In the genomic region with DNA sequence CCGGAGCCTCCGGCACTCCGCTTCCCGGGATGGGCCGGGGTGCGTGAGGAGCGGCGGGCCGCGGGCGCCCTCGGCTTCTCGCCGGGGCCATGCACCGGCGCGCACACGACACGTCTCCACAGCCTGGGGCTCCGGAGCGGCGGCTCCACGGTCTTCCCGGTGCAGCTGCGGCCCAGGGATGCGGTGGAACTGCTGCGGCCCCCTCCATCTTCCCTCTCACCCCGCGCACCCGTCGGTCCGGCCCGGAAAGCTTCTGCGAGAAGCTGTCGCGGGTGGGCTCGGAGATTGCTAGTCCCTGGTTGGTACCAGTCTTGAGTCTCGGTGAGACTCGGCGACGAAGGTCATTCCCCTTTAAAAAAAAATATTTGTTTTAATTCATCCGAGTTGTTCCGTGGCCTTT, we compare ENCODE assay signal across 8 mouse cellular contexts. TPM values are rescaled to one million over a fixed set of nuclear protein-coding genes. Genes with fewer than 3 reads are reported as not detected.
DNase-seq lines count a peak whose midpoint lies in the region; ATAC-seq and TF ChIP-seq lines count a peak whose summit lies in the region.

No protein-coding gene starts in this region.

- H3K4me3 ChIP-seq in kidney, embryonic 14.5 days (ENCODE audit: low read length): peak overlapping the region; percentile 75
- H3K4me3 ChIP-seq in bone marrow, adult 2 months (replicated peaks; ENCODE audit: control insufficient read depth, low read depth, low read length): peak overlapping the region; percentile 9
- peak overlapping the region; percentile 72 for H3K4me3 ChIP-seq in forebrain, embryonic 15.5 days
- peak overlapping the region; percentile 58 to 61 for H3K4me3 ChIP-seq in liver, embryonic 14.5 days (ENCODE audit: insufficient read depth in 1 of 2, low read depth in 2 of 2, low read length in 2 of 2)
- H3K4me3 ChIP-seq in stomach, embryonic 16.5 days (replicated peaks; ENCODE audit: low read length): peak overlapping the region; percentile 88

- no peak for TF ChIP-seq EP300 in liver, embryonic 14.5 days (IDR thresholded peaks at IDR 0.05; ENCODE audit: low read depth)

- H3K4me1 ChIP-seq in kidney, embryonic 14.5 days (ENCODE audit: control insufficient read depth, insufficient read depth, low read length): peaks cover 9% of the 10 kb centered on the region
- no peaks in the 10 kb centered on the region for H3K4me1 ChIP-seq in bone marrow, adult 2 months (ENCODE audit: control insufficient read depth, insufficient read depth, low read length)
- peaks cover 20% of the 10 kb centered on the region for H3K4me1 ChIP-seq in forebrain, embryonic 15.5 days
- H3K4me1 ChIP-seq in liver, embryonic 14.5 days (replicated peaks; ENCODE audit: control insufficient read depth in 2 of 2, insufficient read depth in 2 of 2, low read length in 1 of 2): peaks cover 0 to 4% of the 10 kb centered on the region in 2 experiments; a peak in 2 of 4 replicates
- H3K4me1 ChIP-seq in stomach, embryonic 16.5 days (ENCODE audit: control insufficient read depth, insufficient read depth, low read length): peaks cover 16% of the 10 kb centered on the region

- H3K27me3 ChIP-seq in kidney, embryonic 14.5 days (ENCODE audit: control insufficient read depth, insufficient read depth, low read length): no peaks in the 10 kb centered on the region
- H3K27me3 ChIP-seq in forebrain, embryonic 15.5 days: no peaks in the 10 kb centered on the region
- peaks cover 18% of the 10 kb centered on the region for H3K27me3 ChIP-seq in liver, embryonic 14.5 days (ENCODE audit: control insufficient read depth, insufficient read depth, low read length)
- H3K27me3 ChIP-seq in stomach, embryonic 16.5 days (ENCODE audit: control insufficient read depth, insufficient read depth, low read length): no peaks in the 10 kb centered on the region

- peak overlapping the region; percentile 97 for H3K27ac ChIP-seq in kidney, embryonic 14.5 days (ENCODE audit: low read depth, low read length)
- H3K27ac ChIP-seq in bone marrow, adult 2 months (ENCODE audit: control insufficient read depth, insufficient read depth, low read depth, low read length, poor library complexity): no peak overlapping the region; the same call in 1 of the 2 replicates
- H3K27ac ChIP-seq in forebrain, embryonic 15.5 days (replicated peaks): peak overlapping the region; percentile 97
- no peak overlapping the region for H3K27ac ChIP-seq in liver, embryonic 14.5 days
- peak overlapping the region; percentile 99 for H3K27ac ChIP-seq in stomach, embryonic 16.5 days (ENCODE audit: low read length)

- no peak for DNase-seq in kidney, adult 8-10 months
- no peak for DNase-seq in liver, embryonic 14.5 days (ENCODE audit: low read depth in 3 of 3, low spot score in 3 of 3)
- DNase-seq in layer of hippocampus, adult 18-20 months (ENCODE audit: low spot score in 2 of 2): no peak

- under 1% methylated on average over 43 of the region's 43 CpGs for WGBS in kidney, embryonic 14.5 days
- WGBS in bone marrow, adult 2 months: 1% methylated on average over 40 of the region's 43 CpGs
- WGBS in forebrain, embryonic 15.5 days: under 1% methylated on average over 40 of the region's 43 CpGs
- under 1% methylated on average over 33 of the region's 43 CpGs for WGBS in liver, embryonic 14.5 days (ENCODE audit: insufficient replicate concordance)
- WGBS in stomach, embryonic 16.5 days: under 1% methylated on average over 36 of the region's 43 CpGs

- no peaks in the 10 kb centered on the region for H3K9me3 ChIP-seq in kidney, embryonic 14.5 days (ENCODE audit: control insufficient read depth, low read length)
- H3K9me3 ChIP-seq in forebrain, embryonic 15.5 days: no peaks in the 10 kb centered on the region
- no peaks in the 10 kb centered on the region for H3K9me3 ChIP-seq in liver, embryonic 14.5 days (ENCODE audit: control insufficient read depth, low read length)
- H3K9me3 ChIP-seq in stomach, embryonic 16.5 days (replicated peaks; ENCODE audit: control insufficient read depth, low read length): no peaks in the 10 kb centered on the region

- TF ChIP-seq POLR2A in bone marrow, adult 2 months (IDR thresholded peaks at IDR 0.05; ENCODE audit: borderline replicate concordance, control insufficient read depth, low read depth, low read length): no peak

- H3K4me2 ChIP-seq in kidney, embryonic 14.5 days (replicated peaks; ENCODE audit: low read depth, low read length): peak overlapping the region; percentile 49
- peak overlapping the region; percentile 74 for H3K4me2 ChIP-seq in forebrain, embryonic 15.5 days (replicated peaks)
- peak overlapping the region; percentile 72 for H3K4me2 ChIP-seq in liver, embryonic 14.5 days (ENCODE audit: low read depth)
- H3K4me2 ChIP-seq in stomach, embryonic 16.5 days (ENCODE audit: low read depth, low read length): peak overlapping the region; percentile 60

- peak; percentile 73; the same call in 1 of the 2 replicates for ATAC-seq in kidney, embryonic 14.5 days (ENCODE audit: low FRiP score, low TSS enrichment)
- ATAC-seq in forebrain, embryonic 15.5 days (replicated peaks): peak; percentile 73
- ATAC-seq in liver, embryonic 14.5 days (ENCODE audit: insufficient read depth): peak; percentile 41
- no peak; the same call in 1 of the 2 replicates for ATAC-seq in stomach, embryonic 16.5 days (ENCODE audit: insufficient read depth, low FRiP score)
- no peak for ATAC-seq in megakaryocyte-erythroid progenitor cell, adult 5-6 weeks (replicated peaks; ENCODE audit: low FRiP score, low TSS enrichment, poor library complexity, severe bottlenecking)

- H3K9ac ChIP-seq in kidney, embryonic 14.5 days (ENCODE audit: low read depth, low read length): peak overlapping the region; percentile 93
- peak overlapping the region; percentile 84 for H3K9ac ChIP-seq in forebrain, embryonic 15.5 days (replicated peaks)
- peak overlapping the region; percentile 58 for H3K9ac ChIP-seq in liver, embryonic 14.5 days (replicated peaks)
- H3K9ac ChIP-seq in stomach, embryonic 16.5 days (ENCODE audit: low read length): peak overlapping the region; percentile 98

- no peaks in the 10 kb centered on the region for H3K36me3 ChIP-seq in kidney, embryonic 14.5 days (ENCODE audit: control insufficient read depth, insufficient read depth, low read length)
- H3K36me3 ChIP-seq in forebrain, embryonic 15.5 days: no peaks in the 10 kb centered on the region
- H3K36me3 ChIP-seq in liver, embryonic 14.5 days (replicated peaks; ENCODE audit: control insufficient read depth, insufficient read depth, low read depth): no peaks in the 10 kb centered on the region
- H3K36me3 ChIP-seq in stomach, embryonic 16.5 days (ENCODE audit: control insufficient read depth, insufficient read depth, low read length): no peaks in the 10 kb centered on the region; the same call in 1 of the 2 replicates

- no peak for TF ChIP-seq CTCF in bone marrow, adult 2 months (IDR thresholded peaks at IDR 0.05; ENCODE audit: control insufficient read depth, insufficient read depth, low read length)
- no peak for TF ChIP-seq CTCF in liver, embryonic 14.5 days (IDR thresholded peaks at IDR 0.05; ENCODE audit: low read depth)

RNA-seq across cellular contexts. Expression of gene Errfi1, which starts 1.6 kb away (rescaled TPM):
- 22.0 and 34.3 TPM in 2 replicates for polyA plus RNA-seq in kidney, embryonic 14.5 days (2014; fragmentation: Nextera tagmentation; extraction: Ambion mirVana)
- polyA plus RNA-seq in bone marrow, adult 2 months (2011; ENCODE audit: insufficient read depth, insufficient read length, low replicate concordance, missing spikeins): 7.3 and 14.7 TPM in 2 replicates
- 16.2 and 17.3 TPM in 2 replicates for polyA plus RNA-seq in forebrain, embryonic 15.5 days (2015; fragmentation: Nextera tagmentation; extraction: Ambion mirVana)
- polyA plus RNA-seq in liver, embryonic 14.5 days (2012; rRNA removed): 11.3 and 12.6 TPM in 2 replicates
- 23.1 and 26.1 TPM in 2 replicates for polyA plus RNA-seq in liver, embryonic 14.5 days (2014; fragmentation: Nextera tagmentation; extraction: Ambion mirVana)
- 29.4 and 30.8 TPM in 2 replicates for polyA plus RNA-seq in stomach, embryonic 16.5 days (2015; fragmentation: Nextera tagmentation; extraction: Ambion mirVana)
- 10 to 100 TPM; 45.7 to 60.5 TPM for total RNA-seq in layer of hippocampus, adult 18-20 months (2021)
- total RNA-seq in megakaryocyte-erythroid progenitor cell, adult 5-6 weeks (2014; fragmentation: Nextera tagmentation): 0.42 TPM in 1 of 2 replicates, not detected in the other
- 0.27 and 1.2 TPM in 2 replicates for total RNA-seq in megakaryocyte-erythroid progenitor cell, adult 5-6 weeks (2017)

RNA-seq across cellular contexts. Expression of gene Park7, which starts 58.9 kb away (rescaled TPM):
- polyA plus RNA-seq in kidney, embryonic 14.5 days (2014; fragmentation: Nextera tagmentation; extraction: Ambion mirVana): 398 and 419 TPM in 2 replicates
- 73.9 and 121 TPM in 2 replicates for polyA plus RNA-seq in bone marrow, adult 2 months (2011; ENCODE audit: insufficient read depth, insufficient read length, low replicate concordance, missing spikeins)
- polyA plus RNA-seq in forebrain, embryonic 15.5 days (2015; fragmentation: Nextera tagmentation; extraction: Ambion mirVana): 381 and 388 TPM in 2 replicates
- polyA plus RNA-seq in liver, embryonic 14.5 days (2012; rRNA removed): 130 and 180 TPM in 2 replicates
- 259 and 263 TPM in 2 replicates for polyA plus RNA-seq in liver, embryonic 14.5 days (2014; fragmentation: Nextera tagmentation; extraction: Ambion mirVana)
- 362 and 368 TPM in 2 replicates for polyA plus RNA-seq in stomach, embryonic 16.5 days (2015; fragmentation: Nextera tagmentation; extraction: Ambion mirVana)
- total RNA-seq in layer of hippocampus, adult 18-20 months (2021): 100 to 1,000 TPM; 241 to 256 TPM
- 339 and 364 TPM in 2 replicates for total RNA-seq in megakaryocyte-erythroid progenitor cell, adult 5-6 weeks (2014; fragmentation: Nextera tagmentation)
- 415 and 488 TPM in 2 replicates for total RNA-seq in megakaryocyte-erythroid progenitor cell, adult 5-6 weeks (2017)

RNA-seq across cellular contexts. Expression of gene Tnfrsf9, which starts 59.0 kb away (rescaled TPM):
- 0.13 and 0.39 TPM in 2 replicates for polyA plus RNA-seq in kidney, embryonic 14.5 days (2014; fragmentation: Nextera tagmentation; extraction: Ambion mirVana)
- polyA plus RNA-seq in bone marrow, adult 2 months (2011; ENCODE audit: insufficient read depth, insufficient read length, low replicate concordance, missing spikeins): not detected in 2 replicates
- 0.19 and 0.29 TPM in 2 replicates for polyA plus RNA-seq in forebrain, embryonic 15.5 days (2015; fragmentation: Nextera tagmentation; extraction: Ambion mirVana)
- polyA plus RNA-seq in liver, embryonic 14.5 days (2012; rRNA removed): 0.08 and 0.10 TPM in 2 replicates
- not detected in 2 replicates for polyA plus RNA-seq in liver, embryonic 14.5 days (2014; fragmentation: Nextera tagmentation; extraction: Ambion mirVana)
- polyA plus RNA-seq in stomach, embryonic 16.5 days (2015; fragmentation: Nextera tagmentation; extraction: Ambion mirVana): 0.84 and 1.3 TPM in 2 replicates
- under 1 TPM; 0.82 to 0.89 TPM for total RNA-seq in layer of hippocampus, adult 18-20 months (2021)
- total RNA-seq in megakaryocyte-erythroid progenitor cell, adult 5-6 weeks (2014; fragmentation: Nextera tagmentation): 2.6 TPM in 1 of 2 replicates, not detected in the other
- 7.2 TPM in 1 of 2 replicates, not detected in the other for total RNA-seq in megakaryocyte-erythroid progenitor cell, adult 5-6 weeks (2017)

Comparison
In these comparisons a context has a peak if more than half of its experiments do, and no peak if none do; other contexts are left out.
1. ATAC-seq: peak in kidney, embryonic 14.5 days (single experiment), forebrain, embryonic 15.5 days (single experiment) and liver, embryonic 14.5 days (single experiment); none in stomach, embryonic 16.5 days (single experiment) and megakaryocyte-erythroid progenitor cell, adult 5-6 weeks (single experiment).
2. H3K27ac ChIP-seq: peak in kidney, embryonic 14.5 days (single experiment), forebrain, embryonic 15.5 days (single experiment) and stomach, embryonic 16.5 days (single experiment); none in bone marrow, adult 2 months (single experiment) and liver, embryonic 14.5 days (single experiment).
3. H3K4me3 ChIP-seq: peak in every context shown above with its lines; median percentile 88 in stomach, embryonic 16.5 days; 75 in kidney, embryonic 14.5 days; 72 in forebrain, embryonic 15.5 days; 60 in liver, embryonic 14.5 days; 9 in bone marrow, adult 2 months.
4. Peak in every context shown above with its lines, with median percentiles within 50 percentile points of each other: H3K4me2 ChIP-seq and H3K9ac ChIP-seq.